Mouse (Mus musculus) liver, embryonic 14.5 days (tissue): ENCODE data around the gene Cdkn1b. TPM values are rescaled to one million over a fixed set of nuclear protein-coding genes. Genes with fewer than 3 reads are reported as not detected.

Experiments used
- ATAC-seq: fragments of 200-750 bp; cut with Nextera tagmentation; 2 replicates; pipeline ENCODE4 v1.8.0; 2017; ENCODE audit warnings: moderate number of reproducible peaks, mild to moderate bottlenecking, moderate library complexity; ENCODE audit not compliant: insufficient read depth
- DNase-seq, 3 experiments: peaks; one replicate each; pipeline ENCODE4 v3.0.0-alpha.2; 2012 to 2013; ENCODE audit warnings: low read depth in 3 of 3, low spot score in 3 of 3
- H3K27ac ChIP-seq: fragments of 300-500 bp; sonication (generic); 2 replicates; pipeline ENCODE4 v1.5.1; 2014; ENCODE audit warnings: moderate library complexity, mild to moderate bottlenecking, control low read depth, inconsistent platforms
- H3K27me3 ChIP-seq: fragments of 300-500 bp; sonication (generic); 2 replicates; pipeline ENCODE4 v1.6.1; 2014; ENCODE audit warnings: mild to moderate bottlenecking, low read length, moderate library complexity; ENCODE audit not compliant: control insufficient read depth, insufficient read depth
- H3K36me3 ChIP-seq: fragments of 300-500 bp; sonication (generic); replicated peaks from 2 replicates; pipeline ENCODE4 v1.6.1; 2014; ENCODE audit warnings: low read depth; ENCODE audit not compliant: control insufficient read depth, insufficient read depth
- H3K4me1 ChIP-seq, 2 experiments: fragments of 200-500 bp in 1 of 2; fragments of 300-500 bp in 1 of 2; sonication (generic) in 1 of 2; replicated peaks; 2 replicates each; pipeline ENCODE4 v1.6.1; 2012 to 2014; ENCODE audit warnings: antibody characterized with exemption in 1 of 2, inconsistent platforms in 1 of 2, low read length in 1 of 2; ENCODE audit not compliant: control insufficient read depth in 2 of 2, insufficient read depth in 2 of 2
- H3K4me2 ChIP-seq: fragments of 300-500 bp; sonication (generic); 2 replicates; pipeline ENCODE4 v1.6.1; 2014; ENCODE audit warnings: low read depth, mild to moderate bottlenecking, control low read depth, moderate library complexity
- H3K4me3 ChIP-seq, 2 experiments: fragments of 200-500 bp in 1 of 2; fragments of 300-500 bp in 1 of 2; sonication (generic) in 1 of 2; 2 replicates each; pipeline ENCODE4 v1.5.1; 2012 to 2014; ENCODE audit warnings: low read depth in 2 of 2, low read length in 2 of 2, mild to moderate bottlenecking in 2 of 2, control low read depth in 1 of 2, inconsistent platforms in 1 of 2, moderate library complexity in 1 of 2; ENCODE audit not compliant: insufficient read depth in 1 of 2
- H3K9ac ChIP-seq: fragments of 300-500 bp; sonication (generic); replicated peaks from 2 replicates; pipeline ENCODE4 v1.6.1; 2014; ENCODE audit warnings: mild to moderate bottlenecking, control low read depth, moderate library complexity
- H3K9me3 ChIP-seq: fragments of 300-500 bp; sonication (generic); 2 replicates; pipeline ENCODE4 v1.6.1; 2016; ENCODE audit warnings: low read length, mixed read lengths; ENCODE audit not compliant: control insufficient read depth
- CTCF ChIP-seq: IDR thresholded peaks from 2 replicates; pipeline ENCODE4 v1.5.1; 2016; ENCODE audit warnings: antibody characterized with exemption, low read depth, control low read depth
- EP300 ChIP-seq: IDR thresholded peaks from 2 replicates; pipeline ENCODE4 v1.6.1; 2016; ENCODE audit warnings: antibody characterized with exemption, low read depth
- WGBS: fragments of 180-500 bp; shearing (Covaris S2); extraction: QIAGEN DNeasy Blood & Tissue Kit; methylation state at CpG from one replicate; pipeline ENCODE4 v1.1.7; 2014; ENCODE audit not compliant: insufficient replicate concordance; 5-methylcytosine and 5-hydroxymethylcytosine counted together
- polyA plus RNA-seq, 2 experiments: library from polyadenylated mRNA; depleted of rRNA in 1 of 2; stranded (reverse) in 1 of 2; unstranded in 1 of 2; fragments of >200 nt; fragmentation: Nextera tagmentation in 1 of 2; extraction: Ambion mirVana in 1 of 2; gene quantifications; 2 replicates each; pipeline versions ENCODE4 v1.2.1 to v1.2.3; 2012 to 2014

Cdkn1b gene
- polyA plus RNA-seq, 2 experiments: 12.2 to 12.6 TPM

GRCm38 (mm10) chr6:134924262-134924661 lies 4.1 kb downstream of the Cdkn1b start:
- Histone ChIP-seq H3K4me1 (peaks cover 9 to 13% of the 10 kb centered on the region in 2 experiments), H3K4me3 (no peak overlapping the region), H3K4me2 (no peak overlapping the region; the same call in 1 of the 2 replicates), H3K9ac (no peak overlapping the region), H3K27ac (no peak overlapping the region), H3K9me3 (no peaks in the 10 kb centered on the region), H3K27me3 (no peaks in the 10 kb centered on the region), H3K36me3 (peaks cover 16% of the 10 kb centered on the region)
- TF ChIP-seq CTCF (no peak), EP300 (no peak)
- 59% methylated on average over 3 of the region's 3 CpGs for WGBS
- no peak for DNase-seq
- ATAC-seq: no peak

GRCm38 (mm10) chr6:134925673-134926337 lies 5.6 kb downstream of the Cdkn1b start:
- TF ChIP-seq EP300 (no peak), CTCF (no peak)
- Histone ChIP-seq H3K4me3 (peak overlapping the region in 1 of 2 experiments; percentile 36; a peak in 2 of 4 replicates), H3K9me3 (no peaks in the 10 kb centered on the region), H3K27ac (peak overlapping the region; percentile 17; the same call in 1 of the 2 replicates), H3K4me1 (peaks cover 17 to 19% of the 10 kb centered on the region in 2 experiments), H3K4me2 (peak overlapping the region; percentile 59), H3K9ac (no peak overlapping the region; the same call in 1 of the 2 replicates), H3K36me3 (peaks cover 16% of the 10 kb centered on the region), H3K27me3 (no peaks in the 10 kb centered on the region)
- ATAC-seq (no peak), DNase-seq (no peak)
- WGBS: 52% methylated on average over 4 of the region's 4 CpGs

GRCm38 (mm10) chr6:134926338-134926705 lies 6.1 kb downstream of the Cdkn1b start:
- H3K9ac ChIP-seq: peak overlapping the region; percentile 100
- no peak for TF ChIP-seq CTCF
- TF ChIP-seq EP300: no peak
- DNase-seq (no peak), ATAC-seq (no peak)
- H3K4me2 ChIP-seq: peak overlapping the region; percentile 99
- H3K27ac ChIP-seq: peak overlapping the region; percentile 100
- H3K4me3 ChIP-seq: peak overlapping the region; percentile 71 to 91
- H3K36me3 ChIP-seq: peaks cover 20% of the 10 kb centered on the region
- H3K27me3 ChIP-seq: no peaks in the 10 kb centered on the region
- H3K4me1 ChIP-seq: peaks cover 22% of the 10 kb centered on the region in 2 experiments
- no peaks in the 10 kb centered on the region for H3K9me3 ChIP-seq
- 33% methylated on average over 3 of the region's 3 CpGs for WGBS

- peak overlapping the region; percentile 99 for H3K4me2 ChIP-seq
- H3K9ac ChIP-seq: peak overlapping the region; percentile 100
- peaks cover 22 to 24% of the 10 kb centered on the region in 2 experiments for H3K4me1 ChIP-seq
- peak overlapping the region; percentile 100 for H3K27ac ChIP-seq
- peaks cover 18% of the 10 kb centered on the region for H3K36me3 ChIP-seq
- H3K4me3 ChIP-seq: peak overlapping the region; percentile 71 to 91
- under 1% methylated on average over 63 of the region's 63 CpGs for WGBS
- no peak for DNase-seq
- H3K27me3 ChIP-seq: no peaks in the 10 kb centered on the region
- peak; percentile 38 for ATAC-seq
- TF ChIP-seq EP300 (no peak), CTCF (no peak)
- no peaks in the 10 kb centered on the region for H3K9me3 ChIP-seq
Measured at GRCm38 (mm10) chr6:134926803-134927594, 6.8 kb downstream of the Cdkn1b start.

- DNase-seq: no peak
- under 1% methylated on average over 13 of the region's 13 CpGs for WGBS
- ATAC-seq: peak; percentile 10; the same call in 1 of the 2 replicates
- Histone ChIP-seq H3K27ac (peak overlapping the region; percentile 100), H3K9me3 (no peaks in the 10 kb centered on the region), H3K4me2 (peak overlapping the region; percentile 99), H3K4me1 (peaks cover 20 to 25% of the 10 kb centered on the region in 2 experiments), H3K36me3 (peaks cover 16% of the 10 kb centered on the region), H3K9ac (peak overlapping the region; percentile 100), H3K4me3 (peak overlapping the region; percentile 71 to 91), H3K27me3 (no peaks in the 10 kb centered on the region)
- TF ChIP-seq EP300: no peak
- no peak for TF ChIP-seq CTCF
Measured at GRCm38 (mm10) chr6:134927595-134928095, 7.4 kb downstream of the Cdkn1b start.
